Mouse (Mus musculus) stomach, postnatal 0 days (tissue): ENCODE data around the gene Celf2.

ENCODE experiments used
- CTCF ChIP-seq: IDR thresholded peaks from 2 replicates; pipeline ENCODE4 v1.5.1; 2016; ENCODE audit warnings: antibody characterized with exemption, low read depth, mild to moderate bottlenecking, moderate library complexity
- EP300 ChIP-seq: optimal IDR thresholded peaks from 2 replicates; pipeline ENCODE3; 2016; ENCODE audit warnings: antibody characterized with exemption

DNA sequence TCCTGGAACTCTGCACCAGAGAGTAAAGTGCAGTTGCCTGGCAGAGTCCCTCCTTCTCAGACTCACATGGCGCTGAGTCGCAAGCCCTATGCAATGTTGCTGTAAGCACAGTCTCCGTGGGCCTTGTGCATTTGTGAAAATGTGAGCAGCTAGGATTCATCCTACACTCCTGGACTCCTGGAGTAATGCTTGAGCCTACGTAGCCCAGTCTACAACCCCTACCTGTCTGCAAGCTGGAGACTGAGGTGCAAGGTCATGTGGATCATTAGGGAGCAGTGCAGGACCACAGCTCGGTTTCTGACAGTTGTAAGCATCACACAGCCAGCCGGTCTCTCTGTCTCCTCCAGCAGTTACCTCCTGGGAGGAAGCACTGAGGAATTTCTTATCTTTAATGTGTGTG lies 1019.3 kb downstream of the Celf2 start:
- no peak for TF ChIP-seq EP300
- no peak for TF ChIP-seq CTCF
